Mouse (Mus musculus): ENCODE results near the gene Mphosph6. TPM values are rescaled to one million over a fixed set of nuclear protein-coding genes. Genes with fewer than 3 reads are reported as not detected.

Gene Mphosph6
- polyA plus RNA-seq (2014; fragmentation: Illumina TruSeq; extraction: RNeasy Lipid Tissue Mini Kit (QIAGEN cat#74804); ENCODE audit: low read depth, low replicate concordance), result 6.6 TPM

DNA sequence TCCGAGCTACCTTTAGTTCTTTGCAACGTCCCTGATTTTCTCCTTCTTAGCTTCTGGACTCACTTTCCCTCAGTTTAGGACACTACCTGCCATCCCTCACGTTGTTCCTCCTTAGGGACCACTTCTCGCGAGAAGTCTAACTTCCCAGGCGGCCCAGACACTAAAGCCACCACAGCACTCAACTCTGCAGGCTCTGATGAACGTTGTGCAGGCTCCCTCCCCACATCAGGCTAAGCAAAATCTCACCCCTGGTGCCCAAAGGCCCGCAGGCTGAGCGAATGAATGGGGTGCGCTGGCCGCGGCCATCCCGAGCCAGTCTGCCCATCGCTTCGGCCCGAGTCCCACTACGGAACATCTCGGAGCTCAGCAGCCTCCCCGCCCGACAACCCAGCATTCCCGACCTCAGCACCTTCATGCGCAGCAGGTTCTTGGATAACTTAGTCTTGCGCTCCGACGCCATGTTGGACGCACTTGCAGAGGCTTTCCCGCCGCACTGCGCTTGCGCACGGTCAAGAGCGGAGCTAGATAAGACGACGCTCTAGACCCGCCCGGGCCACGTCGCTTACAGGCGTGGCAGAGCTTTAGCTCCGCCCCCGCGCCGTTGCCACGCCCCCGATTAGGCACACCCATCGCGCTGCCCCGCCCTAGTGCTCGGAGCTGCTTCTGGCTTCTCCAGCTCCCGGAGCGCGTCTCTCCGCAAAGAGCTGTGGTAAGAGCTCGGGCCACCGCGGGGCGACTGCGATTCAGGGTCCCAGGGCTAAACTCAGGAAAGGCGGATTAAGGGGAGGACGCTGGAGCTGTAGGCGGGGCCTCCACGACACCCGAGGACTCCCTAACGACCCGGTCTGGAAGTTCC is at the start of gene Mphosph6:
Mphosph6 (minus strand) TSS at position 501 of the 856 bp plus-strand sequence.

Other genes with a start within 250 kb of the Mphosph6 start
- gene Sdr42e1, start 128.3 kb downstream of the Mphosph6 start, polyA plus RNA-seq (2014; fragmentation: Illumina TruSeq; extraction: RNeasy Lipid Tissue Mini Kit (QIAGEN cat#74804); ENCODE audit: low read depth, low replicate concordance), result 82.4 TPM
- 201 TPM for gene Hsd17b2, start 100.0 kb downstream of the Mphosph6 start, polyA plus RNA-seq (2014; fragmentation: Illumina TruSeq; extraction: RNeasy Lipid Tissue Mini Kit (QIAGEN cat#74804); ENCODE audit: low read depth, low replicate concordance)